Mouse (Mus musculus) embryonic facial prominence, embryonic 10.5 days (tissue): ENCODE results near the gene Fbxw9. TPM values are rescaled to one million over a fixed set of nuclear protein-coding genes. Genes with fewer than 3 reads are reported as not detected.

Experiments
- DNase-seq: peaks from one replicate; pipeline ENCODE4 v3.0.0-alpha.2; 2017; ENCODE audit warnings: low spot score
- H3K27ac ChIP-seq: fragments of 300-500 bp; sonication (generic); replicated peaks from 2 replicates; pipeline ENCODE4 v1.5.1; 2016; ENCODE audit warnings: mild to moderate bottlenecking
- H3K27me3 ChIP-seq: fragments of 300-500 bp; sonication (generic); replicated peaks from 2 replicates; pipeline ENCODE4 v1.6.1; 2016; ENCODE audit warnings: low read depth, mild to moderate bottlenecking; ENCODE audit not compliant: poor library complexity, severe bottlenecking
- H3K36me3 ChIP-seq: fragments of 300-500 bp; sonication (generic); replicated peaks from 2 replicates; pipeline ENCODE4 v1.6.1; 2016; ENCODE audit warnings: mild to moderate bottlenecking, moderate library complexity
- H3K4me1 ChIP-seq: fragments of 300-500 bp; sonication (generic); 2 replicates; pipeline ENCODE4 v1.6.1; 2016
- H3K4me3 ChIP-seq: fragments of 300-500 bp; sonication (generic); 2 replicates; pipeline ENCODE4 v1.5.1; 2016; ENCODE audit warnings: mild to moderate bottlenecking, moderate library complexity
- H3K9me3 ChIP-seq: fragments of 300-500 bp; sonication (generic); 2 replicates; pipeline ENCODE4 v1.6.1; 2016; ENCODE audit warnings: mild to moderate bottlenecking
- WGBS: fragments of 180-500 bp; shearing (Covaris S2); methylation state at CpG from one replicate; pipeline ENCODE4 v1.1.7; 2016; 5-methylcytosine and 5-hydroxymethylcytosine counted together
- polyA plus RNA-seq: library from polyadenylated mRNA; unstranded; fragments of >200 nt; fragmentation: Nextera tagmentation; extraction: Ambion mirVana; gene quantifications from 2 replicates; pipeline ENCODE4 v1.2.1, GENCODE M21; 2016

Gene Fbxw9
- polyA plus RNA-seq, 1 experiment from 2014 or later: 25.1 TPM

GRCm38 (mm10) chr8:85057367-85057766 lies 2.5 kb upstream of the Fbxw9 start:
- WGBS: 85% methylated on average over 7 of the region's 7 CpGs
- Histone ChIP-seq H3K4me3 (no peak overlapping the region), H3K36me3 (peaks cover 63% of the 10 kb centered on the region), H3K4me1 (peaks cover 23% of the 10 kb centered on the region), H3K9me3 (no peaks in the 10 kb centered on the region), H3K27me3 (no peaks in the 10 kb centered on the region), H3K27ac (no peak overlapping the region)
- DNase-seq: no peak

DNA sequence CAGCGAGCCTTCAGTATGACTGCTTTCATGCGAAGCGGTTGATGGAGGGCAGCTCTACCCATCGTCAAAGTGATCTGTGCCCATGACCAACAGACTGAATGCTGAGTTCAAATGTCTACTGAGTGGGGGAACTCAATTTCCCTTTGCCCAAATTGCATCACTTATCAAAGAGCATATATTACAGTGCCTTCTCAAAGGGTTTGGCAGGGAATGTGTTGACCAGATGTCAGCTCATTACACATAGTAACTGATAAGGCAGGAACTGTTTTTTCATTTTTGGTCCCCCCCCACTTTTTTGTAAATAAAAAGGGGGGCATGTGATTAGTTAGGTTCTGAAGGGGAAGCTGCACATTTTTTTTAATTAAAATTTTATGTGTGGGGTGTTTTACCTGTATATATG lies 2.7 kb downstream of the Fbxw9 start:
- H3K9me3 ChIP-seq: no peaks in the 10 kb centered on the region
- peaks cover 17% of the 10 kb centered on the region for H3K4me1 ChIP-seq
- DNase-seq: no peak
- H3K4me3 ChIP-seq: no peak overlapping the region
- no peaks in the 10 kb centered on the region for H3K27me3 ChIP-seq
- H3K36me3 ChIP-seq: peaks cover 47% of the 10 kb centered on the region
- no peak overlapping the region for H3K27ac ChIP-seq
- WGBS: 92% methylated on average over 4 of the region's 4 CpGs

- no peak for DNase-seq
- H3K9me3 ChIP-seq: no peaks in the 10 kb centered on the region
- no peak overlapping the region for H3K27ac ChIP-seq
- H3K27me3 ChIP-seq: no peaks in the 10 kb centered on the region
- H3K4me3 ChIP-seq: no peak overlapping the region
- 47% methylated on average over 2 of the region's 2 CpGs for WGBS
- H3K4me1 ChIP-seq: peaks cover 17% of the 10 kb centered on the region
- peaks cover 46% of the 10 kb centered on the region for H3K36me3 ChIP-seq
Observed at GRCm38 (mm10) chr8:85065213-85065612, 5.4 kb downstream of the Fbxw9 start.

DNA sequence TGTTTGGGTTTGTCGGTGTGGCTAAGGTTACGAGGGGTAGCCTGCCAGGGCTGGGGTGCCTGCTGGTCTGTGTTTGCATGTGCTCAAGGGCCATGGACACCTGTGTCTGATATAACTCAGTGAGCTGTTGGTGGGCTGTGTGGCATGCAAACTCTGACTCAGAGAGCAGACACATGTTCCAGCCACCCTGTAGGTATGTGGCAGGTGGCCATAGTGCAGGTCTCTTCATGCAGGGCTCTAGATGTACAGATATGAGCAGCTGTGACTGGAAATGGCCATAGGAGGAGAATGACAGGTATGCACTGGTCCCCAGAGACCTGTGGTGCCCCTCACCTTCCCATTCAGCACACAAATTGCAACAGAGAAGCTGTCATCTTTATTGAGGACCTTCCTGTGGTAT lies 7.3 kb downstream of the Fbxw9 start:
- Histone ChIP-seq H3K36me3 (peaks cover 42% of the 10 kb centered on the region), H3K27me3 (no peaks in the 10 kb centered on the region), H3K9me3 (no peaks in the 10 kb centered on the region), H3K4me1 (peaks cover 12% of the 10 kb centered on the region), H3K4me3 (no peak overlapping the region), H3K27ac (no peak overlapping the region)
- DNase-seq: no peak
- WGBS: 93% methylated on average over 2 of the region's 2 CpGs

DNA sequence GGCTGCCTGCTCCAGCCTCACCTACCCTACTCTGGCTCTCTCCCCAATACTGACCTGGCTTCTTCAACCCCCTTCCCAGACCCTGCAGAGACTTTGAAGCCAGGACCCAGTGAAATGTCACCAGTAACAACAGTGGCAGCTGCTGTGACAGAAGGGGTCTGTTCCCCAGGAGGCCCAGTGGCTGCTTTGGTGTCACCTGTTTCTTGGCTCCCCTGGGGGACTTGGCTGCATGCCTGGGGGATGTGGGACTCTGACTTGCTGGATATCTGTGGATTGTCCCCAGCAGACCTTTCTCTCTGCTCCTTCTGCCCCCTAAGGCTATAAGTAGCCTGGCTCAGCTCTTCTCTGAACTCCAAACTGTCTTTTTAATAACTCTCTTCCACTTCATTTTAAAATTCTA lies 8.1 kb downstream of the Fbxw9 start, which contains the start of gene Gm5741:
Gene Gm5741 (minus strand): TSS at position 1 of the 400 bp plus-strand sequence.
- no peaks in the 10 kb centered on the region for H3K9me3 ChIP-seq
- H3K36me3 ChIP-seq: peaks cover 35% of the 10 kb centered on the region
- no peaks in the 10 kb centered on the region for H3K27me3 ChIP-seq
- no peak for DNase-seq
- H3K4me3 ChIP-seq: no peak within 1 kb of the TSS
- peaks cover 19% of the 10 kb centered on the region for H3K4me1 ChIP-seq
- H3K27ac ChIP-seq: no peak within 1 kb of the TSS

GRCm38 (mm10) chr8:85071041-85071440 lies 11.2 kb downstream of the Fbxw9 start:
- H3K4me1 ChIP-seq: peaks cover 23% of the 10 kb centered on the region
- H3K36me3 ChIP-seq: peaks cover 53% of the 10 kb centered on the region
- no peak for DNase-seq
- no peaks in the 10 kb centered on the region for H3K27me3 ChIP-seq
- H3K9me3 ChIP-seq: no peaks in the 10 kb centered on the region
- peak overlapping the region; percentile 94 for H3K4me3 ChIP-seq
- WGBS: 88% methylated on average over 5 of the region's 5 CpGs
- peak overlapping the region; percentile 97 for H3K27ac ChIP-seq

DNA sequence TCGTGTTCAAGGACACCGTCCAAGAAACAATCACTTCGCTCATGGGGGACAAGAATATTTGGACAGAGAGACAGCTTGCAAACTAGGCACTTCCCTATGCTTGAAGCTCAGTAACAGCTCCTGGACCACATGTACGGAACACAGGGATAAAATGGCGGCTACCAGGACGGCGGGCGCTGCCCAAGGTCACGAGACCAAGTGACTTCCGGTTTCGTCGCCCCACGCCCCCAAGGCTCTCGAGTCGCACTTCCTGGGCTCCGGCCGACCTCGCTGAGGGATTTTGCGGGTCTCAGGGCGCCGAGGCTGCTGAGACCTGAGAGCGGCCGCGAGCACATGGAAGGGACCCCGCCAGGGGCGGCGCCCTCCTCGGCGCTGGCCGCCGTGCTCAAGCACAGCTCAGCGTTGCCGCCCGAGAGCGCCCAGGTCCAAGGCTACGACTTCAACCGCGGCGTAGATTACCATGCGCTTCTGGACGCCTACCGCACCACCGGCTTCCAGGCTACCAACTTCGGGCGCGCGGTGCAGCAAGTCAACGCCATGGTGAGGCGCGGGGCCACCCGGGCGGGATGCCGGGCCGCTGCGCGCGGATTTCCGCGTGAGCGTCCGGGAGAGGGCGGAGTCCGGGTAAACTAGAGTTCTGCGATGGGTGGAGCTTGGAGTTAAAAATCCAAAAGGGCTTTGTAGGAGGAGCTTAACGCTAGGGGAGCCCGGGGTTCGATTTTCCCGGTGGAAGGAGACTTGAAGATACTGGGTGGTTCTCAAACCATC lies 11.8 kb downstream of the Fbxw9 start, which contains the start of gene Dhps:
Gene Dhps (plus strand): TSS at position 244 of the 768 bp plus-strand sequence.
- peak within 1 kb of the TSS; percentile 94 for H3K4me3 ChIP-seq
- no peaks in the 10 kb centered on the region for H3K9me3 ChIP-seq
- H3K27ac ChIP-seq: peak within 1 kb of the TSS; percentile 97
- under 1% methylated on average over 68 of the region's 68 CpGs for WGBS
- peak; percentile 92 for DNase-seq
- no peaks in the 10 kb centered on the region for H3K27me3 ChIP-seq
- peaks cover 53% of the 10 kb centered on the region for H3K36me3 ChIP-seq
- H3K4me1 ChIP-seq: peaks cover 23% of the 10 kb centered on the region

- peak overlapping the region; percentile 94 for H3K4me3 ChIP-seq
- no peaks in the 10 kb centered on the region for H3K9me3 ChIP-seq
- peaks cover 23% of the 10 kb centered on the region for H3K4me1 ChIP-seq
- no peak for DNase-seq
- H3K27me3 ChIP-seq: no peaks in the 10 kb centered on the region
- peak overlapping the region; percentile 97 for H3K27ac ChIP-seq
- WGBS: 45% methylated on average over 9 of the region's 9 CpGs
- peaks cover 51% of the 10 kb centered on the region for H3K36me3 ChIP-seq
Observed at GRCm38 (mm10) chr8:85072364-85072929, 12.6 kb downstream of the Fbxw9 start.

- Histone ChIP-seq H3K9me3 (no peaks in the 10 kb centered on the region), H3K4me1 (peaks cover 23% of the 10 kb centered on the region), H3K27ac (no peak overlapping the region), H3K4me3 (peak overlapping the region; percentile 94), H3K36me3 (peaks cover 50% of the 10 kb centered on the region), H3K27me3 (no peaks in the 10 kb centered on the region)
- 93% methylated on average over 15 of the region's 15 CpGs for WGBS
- no peak for DNase-seq
Observed at GRCm38 (mm10) chr8:85073041-85073612, 13.3 kb downstream of the Fbxw9 start.

- Histone ChIP-seq H3K4me3 (no peak overlapping the region), H3K4me1 (peaks cover 25% of the 10 kb centered on the region), H3K36me3 (peaks cover 61% of the 10 kb centered on the region), H3K27me3 (no peaks in the 10 kb centered on the region), H3K9me3 (no peaks in the 10 kb centered on the region), H3K27ac (no peak overlapping the region)
- DNase-seq: no peak
- 83% methylated on average over 10 of the region's 10 CpGs for WGBS
Observed at GRCm38 (mm10) chr8:85074167-85074566, 14.3 kb downstream of the Fbxw9 start.

- 92% methylated on average over 10 of the region's 10 CpGs for WGBS
- no peaks in the 10 kb centered on the region for H3K27me3 ChIP-seq
- H3K9me3 ChIP-seq: no peaks in the 10 kb centered on the region
- H3K4me3 ChIP-seq: no peak overlapping the region
- H3K27ac ChIP-seq: no peak overlapping the region
- peaks cover 29% of the 10 kb centered on the region for H3K4me1 ChIP-seq
- peaks cover 64% of the 10 kb centered on the region for H3K36me3 ChIP-seq
- no peak for DNase-seq
Observed at GRCm38 (mm10) chr8:85074617-85075016, 14.8 kb downstream of the Fbxw9 start.

DNA sequence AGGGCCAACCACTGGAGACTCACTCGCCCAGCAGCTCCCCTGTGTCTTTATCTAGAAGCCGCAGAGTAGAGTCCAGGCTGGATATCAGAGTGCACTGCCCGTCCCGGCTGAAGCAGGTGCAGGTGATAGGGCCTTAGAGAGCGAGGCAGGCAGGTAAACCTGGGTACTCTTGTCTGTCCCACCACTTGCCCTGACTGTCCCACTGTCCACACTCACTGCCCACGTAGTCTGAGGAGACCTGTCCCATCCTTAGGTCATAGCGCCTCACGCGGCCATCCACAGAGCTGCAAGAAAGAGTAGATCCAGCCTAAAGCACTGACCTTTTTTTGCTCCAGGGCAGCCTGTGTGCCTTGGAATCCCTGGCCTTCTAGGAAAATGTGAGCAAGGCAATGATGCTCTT lies 16.1 kb downstream of the Fbxw9 start:
- Histone ChIP-seq H3K27me3 (no peaks in the 10 kb centered on the region), H3K27ac (no peak overlapping the region), H3K4me3 (no peak overlapping the region), H3K36me3 (peaks cover 64% of the 10 kb centered on the region), H3K9me3 (no peaks in the 10 kb centered on the region), H3K4me1 (peaks cover 30% of the 10 kb centered on the region)
- WGBS: 77% methylated on average over 9 of the region's 9 CpGs
- DNase-seq: peak; percentile 49

DNA sequence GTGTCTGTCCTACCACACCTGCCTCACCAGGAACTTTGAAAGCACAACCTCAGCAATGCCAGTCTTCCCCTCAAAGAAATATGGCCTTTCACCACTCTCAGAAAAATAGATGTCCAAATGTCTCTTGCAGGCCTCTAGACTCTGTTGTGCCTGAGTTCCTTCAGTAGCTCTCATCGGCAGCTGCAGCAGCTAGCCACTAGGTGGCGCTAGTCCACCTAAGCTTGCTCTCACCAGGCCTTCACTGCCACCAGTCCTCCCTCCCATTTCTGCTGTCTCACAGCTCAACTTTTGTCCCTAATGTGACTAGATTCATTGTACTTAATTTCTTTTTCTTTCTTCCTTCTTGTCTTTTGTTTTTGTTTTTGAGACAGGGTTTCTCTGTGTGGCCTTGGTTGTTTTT lies 17.1 kb downstream of the Fbxw9 start:
- H3K4me3 ChIP-seq: no peak overlapping the region; the same call in 1 of the 2 replicates
- H3K4me1 ChIP-seq: peaks cover 35% of the 10 kb centered on the region
- H3K27ac ChIP-seq: no peak overlapping the region
- WGBS: 0% methylated on average over 2 of the region's 2 CpGs
- H3K27me3 ChIP-seq: no peaks in the 10 kb centered on the region
- H3K9me3 ChIP-seq: no peaks in the 10 kb centered on the region
- peaks cover 64% of the 10 kb centered on the region for H3K36me3 ChIP-seq
- peak; percentile 83 for DNase-seq
